ENCODE assay signal across 11 mouse cellular contexts in the genomic region with DNA sequence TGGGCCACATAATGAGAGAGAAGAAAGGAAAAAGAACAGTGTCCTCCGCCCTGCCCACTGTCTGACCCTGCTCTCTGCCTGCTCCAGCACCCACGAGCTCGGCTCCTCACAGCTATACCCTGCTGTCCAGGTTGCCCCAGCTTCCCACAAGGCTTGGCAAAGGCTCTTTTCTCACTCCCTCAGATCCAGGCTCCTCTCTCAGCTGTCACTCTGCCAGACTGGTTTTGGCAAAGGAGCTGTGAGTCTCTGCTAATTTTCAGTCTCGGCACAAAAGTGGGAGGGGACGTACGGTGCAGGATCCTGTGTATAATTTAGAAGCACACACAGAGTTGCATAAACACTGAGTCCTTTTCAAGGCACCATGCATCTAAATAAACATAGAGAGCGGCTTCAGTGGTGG. TPM values are rescaled to one million over a fixed set of nuclear protein-coding genes. Genes with fewer than 3 reads are reported as not detected.
DNase-seq lines count a peak whose midpoint lies in the region; ATAC-seq and TF ChIP-seq lines count a peak whose summit lies in the region.
"Had no signal": no experiment of that assay in that cellular context is flagged by ENCODE, and none has a peak within 500 bp of the region (broad histone marks: within the 10 kb centered on the region; RNA-seq: fewer than 3 reads in every experiment).

No protein-coding gene starts in this region.

- DNase-seq in hindbrain, embryonic 14.5 days (ENCODE audit: low spot score) = peak; percentile 53
- peak; percentile 93 for DNase-seq in brain, embryonic 14.5 days (ENCODE audit: low read depth)
- DNase-seq in layer of hippocampus, adult 11-12 months (ENCODE audit: low spot score) = peak; percentile 84
- peak; percentile 81 for DNase-seq in left cerebral cortex, postnatal 4 days
- DNase-seq in adrenal gland, postnatal 25 days = no peak
- no peak for DNase-seq in adrenal gland, adult 8-10 months
- no peak for DNase-seq in thymus, postnatal 14 days

- H3K9ac ChIP-seq in hindbrain, embryonic 14.5 days = no peak overlapping the region
- H3K9ac ChIP-seq in hindbrain, embryonic 12.5 days = no peak overlapping the region
- H3K9ac ChIP-seq: liver, embryonic 14.5 days had no signal

- no peaks in the 10 kb centered on the region for H3K36me3 ChIP-seq in hindbrain, embryonic 14.5 days (replicated peaks; ENCODE audit: control insufficient read depth, insufficient read depth)
- no peaks in the 10 kb centered on the region for H3K36me3 ChIP-seq in hindbrain, embryonic 12.5 days

- no peak overlapping the region for H3K27ac ChIP-seq in hindbrain, embryonic 14.5 days
- no peak overlapping the region for H3K27ac ChIP-seq in hindbrain, embryonic 12.5 days
- H3K27ac ChIP-seq: liver, embryonic 14.5 days had no signal

- no peak for TF ChIP-seq CTCF in brain, embryonic 14.5 days (IDR thresholded peaks at IDR 0.05; ENCODE audit: borderline replicate concordance, extremely low read depth, insufficient read depth, insufficient read length)

- H3K4me1 ChIP-seq in hindbrain, embryonic 14.5 days (replicated peaks; ENCODE audit: control insufficient read depth, insufficient read depth, low read length) = no peaks in the 10 kb centered on the region
- H3K4me1 ChIP-seq in hindbrain, embryonic 12.5 days = no peaks in the 10 kb centered on the region

- intact Hi-C loops in left cerebral cortex, postnatal 4 days (cut with DNase I) = no loop called here

- H3K4me2 ChIP-seq in hindbrain, embryonic 14.5 days (replicated peaks) = no peak overlapping the region
- H3K4me2 ChIP-seq in hindbrain, embryonic 12.5 days (replicated peaks) = no peak overlapping the region

- H3K4me3 ChIP-seq in hindbrain, embryonic 14.5 days (replicated peaks; ENCODE audit: low read length) = no peak overlapping the region
- H3K4me3 ChIP-seq in hindbrain, embryonic 12.5 days = no peak overlapping the region
- H3K4me3 ChIP-seq: myocyte had no signal

- ATAC-seq in hindbrain, embryonic 14.5 days (ENCODE audit: low FRiP score) = no peak
- no peak for ATAC-seq in hindbrain, embryonic 12.5 days (ENCODE audit: low FRiP score)

- peaks cover 17% of the 10 kb centered on the region for H3K9me3 ChIP-seq in hindbrain, embryonic 14.5 days (ENCODE audit: control insufficient read depth, low read length)
- H3K9me3 ChIP-seq in hindbrain, embryonic 12.5 days (replicated peaks) = peaks cover 25% of the 10 kb centered on the region; the same call in 1 of the 2 replicates

- WGBS in hindbrain, embryonic 14.5 days = 60% methylated on average over 7 of the region's 7 CpGs
- WGBS in hindbrain, embryonic 12.5 days = 93% methylated on average over 7 of the region's 7 CpGs

- TF ChIP-seq POLR2A in brain, embryonic 14.5 days (IDR thresholded peaks at IDR 0.05; ENCODE audit: borderline replicate concordance, extremely low read depth, insufficient read depth, insufficient read length, poor library complexity, severe bottlenecking) = no peak

- no peaks in the 10 kb centered on the region for H3K27me3 ChIP-seq in hindbrain, embryonic 14.5 days (ENCODE audit: control insufficient read depth, insufficient read depth, low read length)
- no peaks in the 10 kb centered on the region for H3K27me3 ChIP-seq in hindbrain, embryonic 12.5 days

RNA-seq across cellular contexts. Expression of a gene that starts 21.9 kb away (rescaled TPM):
- polyA plus RNA-seq in hindbrain, embryonic 14.5 days (2014; fragmentation: Nextera tagmentation; extraction: Ambion mirVana) = 0.29 TPM in 2 replicates
- polyA plus RNA-seq in hindbrain, embryonic 12.5 days (2016; fragmentation: Nextera tagmentation; extraction: Ambion mirVana) = not detected in 2 replicates
- 0.61 and 0.94 TPM in 2 replicates for polyA plus RNA-seq in brain, embryonic 14.5 days (2012; rRNA removed)
- 1 to 10 TPM; 2.4 TPM for total RNA-seq in left cerebral cortex, postnatal 4 days (2021)
- total RNA-seq in adrenal gland, postnatal 25 days (2021) = 10.5 and 17.1 TPM in 2 replicates
- 10 to 100 TPM; 13.3 to 43.8 (median 24.8) TPM for total RNA-seq in adrenal gland, adult 8-10 months (2022)
- polyA plus RNA-seq: liver, embryonic 14.5 days had no signal

RNA-seq across cellular contexts. Expression of a gene that starts 32.4 kb away (rescaled TPM):
- not detected in 2 replicates for polyA plus RNA-seq in hindbrain, embryonic 14.5 days (2014; fragmentation: Nextera tagmentation; extraction: Ambion mirVana)
- not detected in 2 replicates for polyA plus RNA-seq in hindbrain, embryonic 12.5 days (2016; fragmentation: Nextera tagmentation; extraction: Ambion mirVana)
- not detected in 2 replicates for polyA plus RNA-seq in brain, embryonic 14.5 days (2012; rRNA removed)
- total RNA-seq in left cerebral cortex, postnatal 4 days (2021) = not detected
- total RNA-seq in adrenal gland, postnatal 25 days (2021) = not detected in 2 replicates
- total RNA-seq in adrenal gland, adult 8-10 months (2022) = not detected
- total RNA-seq: gastrocnemius, adult 18-20 months had no signal
- polyA plus RNA-seq: liver, embryonic 14.5 days; myocyte had no signal

RNA-seq across cellular contexts. Expression of a gene that starts 36.4 kb away (rescaled TPM):
- not detected in 2 replicates for polyA plus RNA-seq in hindbrain, embryonic 14.5 days (2014; fragmentation: Nextera tagmentation; extraction: Ambion mirVana)
- not detected in 2 replicates for polyA plus RNA-seq in hindbrain, embryonic 12.5 days (2016; fragmentation: Nextera tagmentation; extraction: Ambion mirVana)
- not detected in 2 replicates for polyA plus RNA-seq in brain, embryonic 14.5 days (2012; rRNA removed)
- total RNA-seq in left cerebral cortex, postnatal 4 days (2021) = not detected
- total RNA-seq in adrenal gland, postnatal 25 days (2021) = 1.5 TPM in 1 of 2 replicates, not detected in the other
- total RNA-seq in adrenal gland, adult 8-10 months (2022) = 1 to 10 TPM in 2 of 4 experiments, under 1 TPM in 2; 0.46 to 2.9 (median 0.86) TPM
- total RNA-seq: gastrocnemius, adult 18-20 months had no signal
- polyA plus RNA-seq: liver, embryonic 14.5 days had no signal

Comparison
In these comparisons a context has a peak if more than half of its experiments do, and no peak if none do; other contexts are left out.
1. DNase-seq: peak in hindbrain, embryonic 14.5 days (single experiment), brain, embryonic 14.5 days (single experiment), layer of hippocampus, adult 11-12 months (single experiment) and left cerebral cortex, postnatal 4 days (single experiment); none in adrenal gland, postnatal 25 days (single experiment), adrenal gland, adult 8-10 months (single experiment) and thymus, postnatal 14 days (single experiment).